17 mouse cellular contexts compared by ENCODE assay signal in genomic region chr11:72531632-72532031, GRCm38 (mm10). TPM values are rescaled to one million over a fixed set of nuclear protein-coding genes. Genes with fewer than 3 reads are reported as not detected.
DNase-seq lines count a peak whose midpoint lies in the region; TF ChIP-seq lines count a peak whose summit lies in the region.
"Had no signal": no experiment of that assay in that cellular context is flagged by ENCODE, and none has a peak within 500 bp of the region (broad histone marks: within the 10 kb centered on the region; RNA-seq: fewer than 3 reads in every experiment).

No protein-coding gene starts in this region.

- no peak for TF ChIP-seq EP300 in heart, adult 2 months (IDR thresholded peaks at IDR 0.05; ENCODE audit: insufficient read depth, low read depth, low read length)

- H3K4me3 ChIP-seq in heart, adult 2 months = no peak overlapping the region
- H3K4me3 ChIP-seq in gastrocnemius, adult 2 months = no peak overlapping the region
- H3K4me3 ChIP-seq: embryonic facial prominence, embryonic 10.5 days; limb, embryonic 12.5 days; midbrain, embryonic 12.5 days had no signal

- no peak for DNase-seq in heart, adult 2 months
- DNase-seq in heart, adult 18-20 months = no peak
- peak; percentile 19 to 34 for DNase-seq in layer of hippocampus, postnatal 14 days (ENCODE audit: low spot score in 2 of 2)
- DNase-seq in layer of hippocampus, adult 8-10 months (ENCODE audit: low spot score in 2 of 2) = no peak
- peak; percentile 46 for DNase-seq in 3T3-L1 (ENCODE audit: low read depth, low spot score)
- DNase-seq in brain, adult 2 months (ENCODE audit: low read depth, low spot score) = peak; percentile 48
- DNase-seq in gastrocnemius, adult 2 months = no peak
- DNase-seq in urinary bladder, adult 18-20 months (ENCODE audit: low spot score in 2 of 2) = no peak
- DNase-seq: cerebellum, adult 11-12 months; heart, adult 11 months; heart, postnatal 10 days; lung, postnatal 14 days; right cerebral cortex, postnatal 4 days had no signal

- no peaks in the 10 kb centered on the region for H3K27me3 ChIP-seq in heart, adult 2 months (ENCODE audit: control insufficient read depth, insufficient read depth, low read length)
- H3K27me3 ChIP-seq: limb, embryonic 12.5 days; midbrain, embryonic 12.5 days had no signal

- intact Hi-C loops in heart, adult 2 months (cut with DNase I) = no loop called here
- intact Hi-C loops in gastrocnemius, adult 2 months (cut with DNase I) = loop anchor here (5.0 kb wide), 1 partner anchor 39 kb away; no protein-coding TSS in a partner anchor

- no peak overlapping the region for H3K9ac ChIP-seq in heart, adult 2 months (ENCODE audit: low read depth, low read length)
- H3K9ac ChIP-seq: limb, embryonic 12.5 days; midbrain, embryonic 12.5 days had no signal

- no peaks in the 10 kb centered on the region for H3K4me1 ChIP-seq in heart, adult 2 months (ENCODE audit: control insufficient read depth, insufficient read depth, low read length)
- H3K4me1 ChIP-seq: limb, embryonic 12.5 days; midbrain, embryonic 12.5 days had no signal

- no peaks in the 10 kb centered on the region for H3K79me2 ChIP-seq in heart, adult 2 months (replicated peaks; ENCODE audit: control insufficient read depth, insufficient read depth, low read length)

- 89% methylated on average over 1 of the region's 1 CpGs for WGBS in heart, adult 2 months

- H3K27ac ChIP-seq in heart, adult 2 months = no peak overlapping the region
- H3K27ac ChIP-seq in gastrocnemius, adult 2 months = no peak overlapping the region
- H3K27ac ChIP-seq: embryonic facial prominence, embryonic 10.5 days; limb, embryonic 12.5 days; midbrain, embryonic 12.5 days had no signal

- TF ChIP-seq CTCF in heart, adult 2 months (IDR thresholded peaks at IDR 0.05) = peak; percentile 35
- TF ChIP-seq CTCF in gastrocnemius, adult 2 months (IDR thresholded peaks at IDR 0.05) = no peak

- TF ChIP-seq POLR2A in heart, adult 2 months (IDR thresholded peaks at IDR 0.05; ENCODE audit: insufficient read depth, low read depth, low read length) = no peak

- no peaks in the 10 kb centered on the region for H3K36me3 ChIP-seq in heart, adult 2 months (ENCODE audit: control insufficient read depth, insufficient read depth, low read length)
- H3K36me3 ChIP-seq: embryonic facial prominence, embryonic 10.5 days; limb, embryonic 12.5 days; midbrain, embryonic 12.5 days had no signal

RNA-seq across cellular contexts. Expression of gene Spns3, which starts 18.7 kb away (rescaled TPM):
- total RNA-seq in heart, adult 2 months (2021) = not detected
- polyA plus RNA-seq in heart, adult 2 months (2012; rRNA removed) = 0.20 and 0.31 TPM in 2 replicates
- not detected for total RNA-seq in heart, adult 18-20 months (2021)
- total RNA-seq in layer of hippocampus, postnatal 14 days (2021) = under 1 TPM; 0.23 to 0.38 TPM
- under 1 TPM; 0.33 to 0.58 (median 0.48) TPM for total RNA-seq in layer of hippocampus, adult 8-10 months (2022)
- total RNA-seq in gastrocnemius, adult 2 months (2021) = under 1 TPM; 0.06 to 0.18 TPM
- polyA plus RNA-seq: limb, embryonic 12.5 days; stomach, embryonic 14.5 days had no signal

RNA-seq across cellular contexts. Expression of gene Spns2, which starts 41.9 kb away (rescaled TPM):
- total RNA-seq in heart, adult 2 months (2021) = 1 to 10 TPM; 6.1 to 7.9 TPM
- 13.8 and 18.1 TPM in 2 replicates for polyA plus RNA-seq in heart, adult 2 months (2012; rRNA removed)
- total RNA-seq in heart, adult 18-20 months (2021) = 1 to 10 TPM; 6.3 to 9.0 TPM
- 10 to 100 TPM; 85.1 to 85.6 TPM for total RNA-seq in layer of hippocampus, postnatal 14 days (2021)
- 100 to 1,000 TPM in 1 of 4 experiments, 10 to 100 TPM in 3; 84.0 to 104 (median 92.3) TPM for total RNA-seq in layer of hippocampus, adult 8-10 months (2022)
- total RNA-seq in gastrocnemius, adult 2 months (2021) = 10 to 100 TPM; 15.7 to 65.1 TPM

Comparison
In these comparisons a context has a peak if more than half of its experiments do, and no peak if none do; other contexts are left out.
1. DNase-seq: peak in layer of hippocampus, postnatal 14 days (2 of 2), 3T3-L1 (single experiment) and brain, adult 2 months (single experiment); none in heart, adult 2 months (0 of 2), heart, adult 18-20 months (0 of 2), layer of hippocampus, adult 8-10 months (0 of 2), gastrocnemius, adult 2 months (single experiment) and urinary bladder, adult 18-20 months (0 of 2).